Mouse (Mus musculus): Measurements from ENCODE around the gene Llgl1.

GRCm38 (mm10) chr11:60700320-60701185 lies 1.0 kb downstream of the Llgl1 start:
- no peak for TF ChIP-seq CTCF (IDR thresholded peaks at IDR 0.05; ENCODE audit: control insufficient read depth, insufficient read depth, low read length)
- TF ChIP-seq POLR2A (IDR thresholded peaks at IDR 0.05; ENCODE audit: borderline replicate concordance, control insufficient read depth, low read depth, low read length) = no peak

All from bone marrow, adult 2 months (tissue).